ENCODE assay signal across 9 mouse cellular contexts in the genomic region with DNA sequence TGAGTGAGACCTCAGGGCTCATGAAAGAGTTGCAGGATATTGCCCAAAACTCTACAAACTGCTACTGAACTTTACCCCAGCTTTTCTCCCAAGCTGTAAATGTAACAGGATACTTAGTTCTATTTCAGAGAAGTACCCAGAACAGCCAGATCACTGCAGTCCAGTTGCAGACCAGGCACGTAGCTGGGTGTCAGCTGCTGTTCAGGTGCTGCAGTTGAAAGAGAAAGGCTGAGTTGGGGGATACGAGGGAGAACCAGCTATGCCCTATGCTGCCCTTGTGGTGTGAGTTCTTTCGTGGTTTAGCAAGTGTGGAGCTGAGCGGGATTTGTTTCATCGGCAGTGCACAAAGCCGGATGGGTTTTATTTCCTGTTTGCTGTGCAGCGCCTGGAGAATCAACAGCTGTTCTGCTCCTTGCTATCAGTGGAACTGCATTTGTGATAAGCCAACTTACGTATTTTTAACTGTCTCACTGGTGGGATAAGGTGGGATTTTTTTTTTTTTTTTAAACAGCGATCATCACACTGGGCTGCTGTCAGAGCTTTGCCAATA.
A peak's percentile ranks its signal among the peaks of the same experiment; 100 is the strongest.
DNase-seq lines count a peak whose midpoint lies in the region; ATAC-seq and TF ChIP-seq lines count a peak whose summit lies in the region.
"Had no signal": no experiment of that assay in that cellular context is flagged by ENCODE, and none has a peak within 500 bp of the region (broad histone marks: within the 10 kb centered on the region; RNA-seq: fewer than 3 reads in every experiment).

No protein-coding gene starts in this region.

- no peak for DNase-seq in kidney, adult 18-20 months
- peak; percentile 53 for DNase-seq in liver
- no peak for DNase-seq in stomach, postnatal 0 days (ENCODE audit: low spot score)
- no peak for DNase-seq in hindbrain, embryonic 11.5 days (ENCODE audit: low spot score)
- no peak for DNase-seq in embryo, embryonic 10 days (ENCODE audit: low spot score)
- DNase-seq: midbrain, embryonic 14.5 days had no signal

- no peak for TF ChIP-seq EP300 in stomach, postnatal 0 days (optimal IDR thresholded peaks at IDR 0.05)

- no peak for TF ChIP-seq CTCF in stomach, postnatal 0 days (IDR thresholded peaks at IDR 0.05; ENCODE audit: low read depth)

- H3K27me3 ChIP-seq in kidney, embryonic 15.5 days = no peaks in the 10 kb centered on the region
- H3K27me3 ChIP-seq in stomach, postnatal 0 days (ENCODE audit: control insufficient read depth, insufficient read depth, low read length) = no peaks in the 10 kb centered on the region
- no peaks in the 10 kb centered on the region for H3K27me3 ChIP-seq in hindbrain, embryonic 11.5 days (ENCODE audit: control insufficient read depth, insufficient read depth, low read length)
- no peaks in the 10 kb centered on the region for H3K27me3 ChIP-seq in forebrain, embryonic 13.5 days

- H3K27ac ChIP-seq in kidney, embryonic 15.5 days = peak overlapping the region; percentile 71
- peak overlapping the region; percentile 61 for H3K27ac ChIP-seq in stomach, postnatal 0 days (replicated peaks)
- H3K27ac ChIP-seq in hindbrain, embryonic 11.5 days (ENCODE audit: low read depth, low read length) = no peak overlapping the region
- H3K27ac ChIP-seq in forebrain, embryonic 13.5 days = no peak overlapping the region

- no peaks in the 10 kb centered on the region for H3K36me3 ChIP-seq in kidney, embryonic 15.5 days
- no peaks in the 10 kb centered on the region for H3K36me3 ChIP-seq in stomach, postnatal 0 days (ENCODE audit: control insufficient read depth, insufficient read depth, low read length)
- no peaks in the 10 kb centered on the region for H3K36me3 ChIP-seq in hindbrain, embryonic 11.5 days (ENCODE audit: control insufficient read depth, insufficient read depth, low read length)
- no peaks in the 10 kb centered on the region for H3K36me3 ChIP-seq in forebrain, embryonic 13.5 days (ENCODE audit: poor library complexity, severe bottlenecking)

- no peaks in the 10 kb centered on the region for H3K9me3 ChIP-seq in kidney, embryonic 15.5 days (replicated peaks)
- H3K9me3 ChIP-seq in stomach, postnatal 0 days (ENCODE audit: control insufficient read depth, low read length) = no peaks in the 10 kb centered on the region
- no peaks in the 10 kb centered on the region for H3K9me3 ChIP-seq in hindbrain, embryonic 11.5 days (ENCODE audit: control insufficient read depth, low read length)
- H3K9me3 ChIP-seq in forebrain, embryonic 13.5 days (replicated peaks) = no peaks in the 10 kb centered on the region

- ATAC-seq in kidney, embryonic 15.5 days (replicated peaks; ENCODE audit: low FRiP score) = no peak
- ATAC-seq in granulocyte monocyte progenitor cell, adult 5-6 weeks (replicated peaks; ENCODE audit: poor library complexity, severe bottlenecking) = peak; percentile 45
- no peak for ATAC-seq in stomach, postnatal 0 days (ENCODE audit: low FRiP score, low TSS enrichment)
- ATAC-seq in hindbrain, embryonic 11.5 days (ENCODE audit: low FRiP score) = no peak
- ATAC-seq in forebrain, embryonic 13.5 days = no peak

- WGBS in kidney, embryonic 15.5 days = 43% methylated on average over 9 of the region's 9 CpGs
- WGBS in stomach, postnatal 0 days = 22% methylated on average over 9 of the region's 9 CpGs
- WGBS in hindbrain, embryonic 11.5 days = 69% methylated on average over 9 of the region's 9 CpGs
- whole genome bisulfite sequencing in forebrain, embryonic 13.5 days = 86% methylated on average over 9 of the region's 9 CpGs

- H3K4me1 ChIP-seq in kidney, embryonic 15.5 days = peaks cover 49% of the 10 kb centered on the region
- H3K4me1 ChIP-seq in stomach, postnatal 0 days (replicated peaks; ENCODE audit: control insufficient read depth, insufficient read depth) = peaks cover 18% of the 10 kb centered on the region
- H3K4me1 ChIP-seq in hindbrain, embryonic 11.5 days (replicated peaks; ENCODE audit: control insufficient read depth, insufficient read depth, low read length) = no peaks in the 10 kb centered on the region
- H3K4me1 ChIP-seq in forebrain, embryonic 13.5 days = no peaks in the 10 kb centered on the region

- H3K4me3 ChIP-seq in kidney, embryonic 15.5 days (replicated peaks) = no peak overlapping the region
- H3K4me3 ChIP-seq in stomach, postnatal 0 days (ENCODE audit: low read depth, low read length) = no peak overlapping the region
- no peak overlapping the region for H3K4me3 ChIP-seq in hindbrain, embryonic 11.5 days (ENCODE audit: low read depth, low read length)
- H3K4me3 ChIP-seq in forebrain, embryonic 13.5 days = no peak overlapping the region

- H3K9ac ChIP-seq in kidney, embryonic 15.5 days = peak overlapping the region; percentile 15; the same call in 1 of the 2 replicates
- no peak overlapping the region for H3K9ac ChIP-seq in stomach, postnatal 0 days (ENCODE audit: low read length)
- no peak overlapping the region for H3K9ac ChIP-seq in hindbrain, embryonic 11.5 days (ENCODE audit: low read depth, low read length)
- no peak overlapping the region for H3K9ac ChIP-seq in forebrain, embryonic 13.5 days

- H3K4me2 ChIP-seq in kidney, embryonic 15.5 days = peak overlapping the region; percentile 18; the same call in 1 of the 2 replicates
- no peak overlapping the region for H3K4me2 ChIP-seq in stomach, postnatal 0 days (replicated peaks; ENCODE audit: low read depth)
- no peak overlapping the region for H3K4me2 ChIP-seq in hindbrain, embryonic 11.5 days (replicated peaks; ENCODE audit: low read depth, low read length)
- H3K4me2 ChIP-seq in forebrain, embryonic 13.5 days = no peak overlapping the region

Comparison
In these comparisons a context has a peak if more than half of its experiments do, and no peak if none do; other contexts are left out.
1. H3K27ac ChIP-seq: peak in kidney, embryonic 15.5 days (single experiment) and stomach, postnatal 0 days (single experiment); none in hindbrain, embryonic 11.5 days (single experiment) and forebrain, embryonic 13.5 days (single experiment).